Mouse (Mus musculus) spleen, adult 2 months (tissue): ENCODE results near the gene Tada1.

Experiments used
- CTCF ChIP-seq: fragments of 200-500 bp; IDR thresholded peaks from 2 replicates; pipeline ENCODE4 v1.5.1; 2011; ENCODE audit warnings: mild to moderate bottlenecking, inconsistent platforms; ENCODE audit not compliant: insufficient read depth, insufficient read length, insufficient replicate concordance; ENCODE audit errors: extremely low read depth
- POLR2A ChIP-seq: fragments of 200-500 bp; IDR thresholded peaks from 2 replicates; pipeline ENCODE4 v1.6.1; 2011; ENCODE audit warnings: low read depth, low read length, inconsistent platforms

DNA sequence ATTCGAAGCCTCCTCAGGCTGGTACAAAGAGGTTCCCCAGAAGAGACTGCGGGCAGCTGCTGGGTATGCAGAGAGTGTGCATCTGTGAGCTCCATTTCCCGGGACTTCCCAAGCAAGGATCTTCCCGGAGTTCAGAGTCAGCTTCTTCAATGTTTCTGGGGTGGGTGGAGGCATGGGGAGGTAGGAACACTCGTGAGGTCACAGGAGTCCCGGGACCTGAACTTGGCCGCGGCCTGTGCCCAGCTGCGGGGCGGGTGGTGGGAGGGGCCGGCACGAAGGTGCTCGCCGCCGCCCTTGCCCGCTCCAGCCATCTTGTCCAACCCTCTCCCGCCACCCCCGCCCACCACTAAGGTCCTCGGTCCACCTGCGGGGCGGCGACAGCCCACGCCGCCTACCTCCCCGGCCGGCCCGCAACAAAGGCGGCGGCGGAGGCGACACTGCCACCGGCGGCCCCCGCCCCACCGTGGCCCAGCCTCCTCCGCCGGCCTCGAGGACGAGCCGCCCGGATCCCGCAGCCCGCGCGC is 30.3 kb downstream of the Tada1 start:
- TF ChIP-seq POLR2A, result no peak
- TF ChIP-seq CTCF, result no peak
